Mouse (Mus musculus): ENCODE data around the gene Mtmr6. TPM values are rescaled to one million over a fixed set of nuclear protein-coding genes. Genes with fewer than 3 reads are reported as not detected.

The Mtmr6 gene
- total and polyA plus RNA-seq, 2 experiments from 2014 or later = 21.8 to 29.0 TPM

GRCm38 (mm10) chr14:60300224-60300991 is 35.4 kb downstream of the Mtmr6 start:
- H3K27me3 ChIP-seq (ENCODE audit: control insufficient read depth, insufficient read depth, low read length) = no peaks in the 10 kb centered on the region
- H3K27ac ChIP-seq (ENCODE audit: low read depth) = no peak overlapping the region
- peaks cover 63% of the 10 kb centered on the region for H3K36me3 ChIP-seq (replicated peaks; ENCODE audit: control insufficient read depth, insufficient read depth, low read length)
- H3K4me3 ChIP-seq (ENCODE audit: low read depth, low read length) = no peak overlapping the region
- ATAC-seq (ENCODE audit: insufficient read depth, low read depth) (no peak), DNase-seq (ENCODE audit: low spot score) (no peak)
- H3K9ac ChIP-seq (replicated peaks; ENCODE audit: low read depth, low read length) = no peak overlapping the region
- H3K4me1 ChIP-seq (ENCODE audit: control insufficient read depth, insufficient read depth) = no peaks in the 10 kb centered on the region
- 66% methylated on average over 14 of the region's 14 CpGs for WGBS
- no peak overlapping the region for H3K4me2 ChIP-seq (ENCODE audit: low read depth, low read length)
- no peaks in the 10 kb centered on the region for H3K9me3 ChIP-seq (replicated peaks; ENCODE audit: control insufficient read depth, low read length)
- peak; percentile 21 for TF ChIP-seq CTCF (IDR thresholded peaks at IDR 0.05; ENCODE audit: low read depth)
- no peak for TF ChIP-seq EP300 (IDR thresholded peaks at IDR 0.05; ENCODE audit: low read depth)

GRCm38 (mm10) chr14:60301024-60301423 is 36.0 kb downstream of the Mtmr6 start:
- no peak overlapping the region for H3K27ac ChIP-seq (ENCODE audit: low read depth)
- WGBS = 88% methylated on average over 6 of the region's 6 CpGs
- no peak overlapping the region for H3K4me3 ChIP-seq (ENCODE audit: low read depth, low read length)
- TF ChIP-seq EP300 (IDR thresholded peaks at IDR 0.05; ENCODE audit: low read depth) = no peak
- TF ChIP-seq CTCF (IDR thresholded peaks at IDR 0.05; ENCODE audit: low read depth) = no peak
- no peak for ATAC-seq (ENCODE audit: insufficient read depth, low read depth)
- no peak overlapping the region for H3K4me2 ChIP-seq (ENCODE audit: low read depth, low read length)
- H3K9me3 ChIP-seq (replicated peaks; ENCODE audit: control insufficient read depth, low read length) = no peaks in the 10 kb centered on the region
- H3K4me1 ChIP-seq (ENCODE audit: control insufficient read depth, insufficient read depth) = no peaks in the 10 kb centered on the region
- H3K9ac ChIP-seq (replicated peaks; ENCODE audit: low read depth, low read length) = no peak overlapping the region
- H3K36me3 ChIP-seq (replicated peaks; ENCODE audit: control insufficient read depth, insufficient read depth, low read length) = peaks cover 59% of the 10 kb centered on the region
- DNase-seq (ENCODE audit: low spot score) = no peak
- no peaks in the 10 kb centered on the region for H3K27me3 ChIP-seq (ENCODE audit: control insufficient read depth, insufficient read depth, low read length)

- ATAC-seq (ENCODE audit: insufficient read depth, low read depth) = no peak
- WGBS = 81% methylated on average over 4 of the region's 4 CpGs
- Histone ChIP-seq H3K9me3 (replicated peaks; ENCODE audit: control insufficient read depth, low read length) (no peaks in the 10 kb centered on the region), H3K4me2 (ENCODE audit: low read depth, low read length) (no peak overlapping the region), H3K4me1 (ENCODE audit: control insufficient read depth, insufficient read depth) (no peaks in the 10 kb centered on the region), H3K9ac (replicated peaks; ENCODE audit: low read depth, low read length) (no peak overlapping the region), H3K36me3 (replicated peaks; ENCODE audit: control insufficient read depth, insufficient read depth, low read length) (peaks cover 46% of the 10 kb centered on the region), H3K4me3 (ENCODE audit: low read depth, low read length) (no peak overlapping the region), H3K27me3 (ENCODE audit: control insufficient read depth, insufficient read depth, low read length) (no peaks in the 10 kb centered on the region), H3K27ac (ENCODE audit: low read depth) (no peak overlapping the region)
- no peak for DNase-seq (ENCODE audit: low spot score)
- no peak for TF ChIP-seq EP300 (IDR thresholded peaks at IDR 0.05; ENCODE audit: low read depth)
- TF ChIP-seq CTCF (IDR thresholded peaks at IDR 0.05; ENCODE audit: low read depth) = no peak
These were observed 37.4 kb downstream of the Mtmr6 start for GRCm38 (mm10) chr14:60302441-60302840.

GRCm38 (mm10) chr14:60304441-60305220 is 39.6 kb downstream of the Mtmr6 start:
- WGBS = 85% methylated on average over 2 of the region's 2 CpGs
- no peak overlapping the region for H3K9ac ChIP-seq (replicated peaks; ENCODE audit: low read depth, low read length)
- DNase-seq (ENCODE audit: low spot score) = no peak
- H3K4me1 ChIP-seq (ENCODE audit: control insufficient read depth, insufficient read depth) = no peaks in the 10 kb centered on the region
- H3K4me2 ChIP-seq (ENCODE audit: low read depth, low read length) = no peak overlapping the region
- H3K27ac ChIP-seq (ENCODE audit: low read depth) = no peak overlapping the region
- no peak overlapping the region for H3K4me3 ChIP-seq (ENCODE audit: low read depth, low read length)
- no peaks in the 10 kb centered on the region for H3K27me3 ChIP-seq (ENCODE audit: control insufficient read depth, insufficient read depth, low read length)
- no peaks in the 10 kb centered on the region for H3K9me3 ChIP-seq (replicated peaks; ENCODE audit: control insufficient read depth, low read length)
- peaks cover 33% of the 10 kb centered on the region for H3K36me3 ChIP-seq (replicated peaks; ENCODE audit: control insufficient read depth, insufficient read depth, low read length)
- no peak for ATAC-seq (ENCODE audit: insufficient read depth, low read depth)
- TF ChIP-seq EP300 (IDR thresholded peaks at IDR 0.05; ENCODE audit: low read depth) = no peak

GRCm38 (mm10) chr14:60308113-60308512 is 43.1 kb downstream of the Mtmr6 start:
- Histone ChIP-seq H3K4me1 (ENCODE audit: control insufficient read depth, insufficient read depth) (no peaks in the 10 kb centered on the region), H3K36me3 (replicated peaks; ENCODE audit: control insufficient read depth, insufficient read depth, low read length) (peaks cover 4% of the 10 kb centered on the region; the same call in 1 of the 2 replicates), H3K9me3 (replicated peaks; ENCODE audit: control insufficient read depth, low read length) (no peaks in the 10 kb centered on the region), H3K9ac (replicated peaks; ENCODE audit: low read depth, low read length) (no peak overlapping the region), H3K27me3 (ENCODE audit: control insufficient read depth, insufficient read depth, low read length) (no peaks in the 10 kb centered on the region), H3K27ac (ENCODE audit: low read depth) (no peak overlapping the region), H3K4me3 (ENCODE audit: low read depth, low read length) (no peak overlapping the region), H3K4me2 (ENCODE audit: low read depth, low read length) (no peak overlapping the region)
- 49% methylated on average over 6 of the region's 6 CpGs for WGBS
- ATAC-seq (ENCODE audit: insufficient read depth, low read depth) (no peak), DNase-seq (ENCODE audit: low spot score) (no peak)
- TF ChIP-seq EP300 (IDR thresholded peaks at IDR 0.05; ENCODE audit: low read depth) (no peak), CTCF (IDR thresholded peaks at IDR 0.05; ENCODE audit: low read depth) (no peak)
